Mouse (Mus musculus): ENCODE data around the gene Tlcd1. TPM values are rescaled to one million over a fixed set of nuclear protein-coding genes. Genes with fewer than 3 reads are reported as not detected.

Tlcd1 gene
- polyA plus RNA-seq, 1 experiment from 2014 or later: 23.8 TPM

DNA sequence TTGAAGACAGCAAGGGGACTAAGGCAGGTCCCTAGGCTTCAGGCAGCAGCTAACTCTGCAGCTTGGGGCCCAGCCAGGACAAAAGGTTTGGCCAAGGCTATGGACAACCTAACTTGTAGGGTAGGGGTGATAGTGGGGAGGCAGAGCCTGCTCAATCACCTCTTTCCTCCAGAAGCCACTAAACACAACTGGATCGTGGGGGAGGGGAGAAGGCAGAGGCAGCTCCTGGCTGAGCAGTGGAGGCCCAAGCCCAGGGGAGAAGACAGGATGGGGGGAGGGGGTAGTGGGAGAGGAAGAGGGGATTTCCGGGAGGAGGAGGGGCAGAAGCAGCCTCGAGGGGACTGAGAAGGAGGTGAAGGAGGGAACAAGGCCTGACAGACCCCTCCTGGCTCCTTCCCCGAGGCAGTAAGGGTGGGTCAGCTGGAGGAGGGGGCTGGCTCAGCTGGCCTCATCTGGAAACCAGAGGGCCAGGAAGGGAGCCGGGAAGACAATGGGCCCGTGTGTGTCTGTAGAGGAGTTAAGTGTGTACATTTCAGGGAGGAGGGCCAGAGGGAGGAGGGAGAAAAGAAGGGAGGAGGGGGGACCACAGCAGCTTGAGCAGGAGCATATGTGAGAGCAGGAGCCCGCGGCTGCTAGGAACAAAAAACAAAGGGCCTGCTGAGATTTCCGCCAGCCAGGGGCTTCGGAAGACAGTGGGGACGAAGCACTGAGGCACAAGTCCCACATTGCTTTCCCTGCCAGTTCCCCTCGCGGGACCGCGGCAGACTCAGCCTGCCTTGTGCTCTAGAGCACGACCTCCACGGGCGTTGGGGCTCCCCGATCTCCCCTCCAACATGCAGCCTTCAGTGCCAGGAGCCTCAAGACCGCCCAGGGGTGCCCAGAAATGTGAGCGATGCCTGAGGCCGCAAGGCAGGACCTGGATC lies 12.6 kb upstream of the Tlcd1 start:
- DNase-seq (ENCODE audit: low spot score): peak; percentile 94
- ATAC-seq (ENCODE audit: low read depth): peak; percentile 65
- Histone ChIP-seq H3K9me3 (ENCODE audit: control insufficient read depth, low read length) (no peaks in the 10 kb centered on the region), H3K4me2 (ENCODE audit: low read depth, low read length) (peak overlapping the region; percentile 77), H3K36me3 (ENCODE audit: control insufficient read depth, insufficient read depth, low read length) (peaks cover 33% of the 10 kb centered on the region), H3K4me1 (ENCODE audit: control insufficient read depth, insufficient read depth, low read length) (peaks cover 20% of the 10 kb centered on the region), H3K4me3 (ENCODE audit: low read depth, low read length) (peak overlapping the region; percentile 100), H3K9ac (ENCODE audit: low read depth, low read length) (peak overlapping the region; percentile 98), H3K27ac (replicated peaks; ENCODE audit: low read depth, low read length) (peak overlapping the region; percentile 97), H3K27me3 (replicated peaks; ENCODE audit: control insufficient read depth, insufficient read depth, low read length) (no peaks in the 10 kb centered on the region)
- WGBS: under 1% methylated on average over 17 of the region's 22 CpGs

DNA sequence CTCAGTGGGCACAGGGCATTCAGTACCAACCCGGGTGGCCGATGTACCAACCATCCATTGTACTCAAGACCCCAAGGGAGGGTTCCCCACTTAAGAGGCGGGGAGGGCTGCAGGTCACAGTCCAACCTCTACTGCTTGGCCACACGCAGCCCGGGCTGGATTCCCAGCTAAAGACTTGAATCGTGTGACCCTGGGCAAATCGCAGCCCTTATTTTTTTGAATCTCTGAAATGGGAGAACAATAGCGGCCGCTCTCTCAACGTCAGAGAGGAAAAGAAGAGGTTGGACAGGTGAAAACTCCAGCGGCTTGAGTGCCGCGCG lies 11.9 kb upstream of the Tlcd1 start:
- H3K27ac ChIP-seq (replicated peaks; ENCODE audit: low read depth, low read length): peak overlapping the region; percentile 97
- WGBS: under 1% methylated on average over 14 of the region's 14 CpGs
- H3K4me3 ChIP-seq (ENCODE audit: low read depth, low read length): peak overlapping the region; percentile 100
- H3K9me3 ChIP-seq (ENCODE audit: control insufficient read depth, low read length): no peaks in the 10 kb centered on the region
- H3K27me3 ChIP-seq (replicated peaks; ENCODE audit: control insufficient read depth, insufficient read depth, low read length): no peaks in the 10 kb centered on the region
- H3K36me3 ChIP-seq (ENCODE audit: control insufficient read depth, insufficient read depth, low read length): peaks cover 27% of the 10 kb centered on the region
- peak overlapping the region; percentile 77 for H3K4me2 ChIP-seq (ENCODE audit: low read depth, low read length)
- DNase-seq (ENCODE audit: low spot score): no peak
- peak overlapping the region; percentile 98 for H3K9ac ChIP-seq (ENCODE audit: low read depth, low read length)
- ATAC-seq (ENCODE audit: low read depth): no peak
- peaks cover 20% of the 10 kb centered on the region for H3K4me1 ChIP-seq (ENCODE audit: control insufficient read depth, insufficient read depth, low read length)

DNA sequence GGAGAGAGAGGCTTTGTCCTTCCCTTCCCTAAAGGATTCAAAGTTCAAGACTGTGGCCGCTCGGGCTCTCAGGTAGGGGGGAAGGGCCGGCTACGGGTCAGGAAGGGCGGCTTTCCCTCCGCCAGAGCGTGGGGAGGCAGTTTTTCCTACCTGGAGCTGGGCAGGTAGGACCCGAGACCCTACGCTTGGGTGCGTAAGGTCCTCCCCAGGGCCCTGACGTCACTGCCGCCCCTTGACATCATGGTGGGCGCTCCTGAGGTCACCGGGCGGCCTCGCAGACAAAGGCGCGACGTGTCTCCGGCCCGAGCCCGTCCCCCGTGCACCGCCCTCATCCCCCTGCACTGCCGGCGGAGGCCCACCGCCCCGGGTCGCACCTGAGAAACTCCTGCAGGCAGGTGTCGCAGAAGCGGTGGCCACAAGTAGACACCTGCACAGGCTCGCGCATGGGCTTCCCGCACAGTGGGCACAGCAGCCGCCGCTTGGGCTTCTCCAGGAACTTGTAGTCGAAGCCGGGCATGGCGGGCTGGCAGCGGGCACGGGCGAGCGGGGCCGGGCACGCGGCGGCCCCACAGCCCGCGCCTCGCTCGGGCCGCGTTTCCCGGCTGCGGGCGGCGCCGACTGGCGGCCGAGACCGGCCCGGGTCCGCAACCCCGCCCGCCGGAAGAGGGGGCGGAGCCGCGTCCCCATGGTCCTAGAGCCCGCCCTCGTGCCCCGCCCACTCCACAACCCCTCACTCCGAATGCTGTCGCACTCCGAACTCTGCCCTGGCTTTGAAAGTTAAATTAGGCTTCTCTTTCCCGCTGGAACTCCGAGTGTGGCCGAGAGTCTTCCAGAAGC lies 11.4 kb upstream of the Tlcd1 start, which contains the start of gene Traf4:
TSS of gene Traf4 (minus strand) at position 666 of the 837 bp plus-strand sequence.
- Histone ChIP-seq H3K4me3 (ENCODE audit: low read depth, low read length) (peak within 1 kb of the TSS; percentile 100), H3K9ac (ENCODE audit: low read depth, low read length) (peak within 1 kb of the TSS; percentile 98), H3K9me3 (ENCODE audit: control insufficient read depth, low read length) (no peaks in the 10 kb centered on the region), H3K36me3 (ENCODE audit: control insufficient read depth, insufficient read depth, low read length) (peaks cover 21% of the 10 kb centered on the region), H3K27me3 (replicated peaks; ENCODE audit: control insufficient read depth, insufficient read depth, low read length) (no peaks in the 10 kb centered on the region), H3K27ac (replicated peaks; ENCODE audit: low read depth, low read length) (peak within 1 kb of the TSS; percentile 97), H3K4me2 (ENCODE audit: low read depth, low read length) (peak within 1 kb of the TSS; percentile 77), H3K4me1 (ENCODE audit: control insufficient read depth, insufficient read depth, low read length) (peaks cover 20% of the 10 kb centered on the region)
- under 1% methylated on average over 36 of the region's 78 CpGs for WGBS
- peak; percentile 85 for ATAC-seq (ENCODE audit: low read depth)
- DNase-seq (ENCODE audit: low spot score): peak; percentile 94

DNA sequence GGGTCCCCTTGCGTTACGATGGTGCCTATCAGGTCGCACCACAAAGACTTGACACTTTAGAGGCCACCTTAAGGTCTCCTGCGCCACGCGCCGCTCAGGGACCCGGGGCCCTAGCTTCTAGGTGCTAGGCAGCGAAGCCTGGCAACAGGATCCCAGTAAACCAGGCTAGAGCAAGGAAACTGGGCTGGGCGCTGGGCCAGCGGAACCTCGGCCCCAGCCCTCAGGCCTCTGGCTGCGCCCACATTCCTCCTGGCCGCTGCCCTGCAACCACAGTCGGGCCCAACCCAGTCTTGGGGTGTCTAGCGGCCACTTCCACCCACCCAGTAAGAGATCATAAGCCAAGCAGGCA lies 10.8 kb upstream of the Tlcd1 start:
- Histone ChIP-seq H3K4me2 (ENCODE audit: low read depth, low read length) (peak overlapping the region; percentile 77), H3K9ac (ENCODE audit: low read depth, low read length) (peak overlapping the region; percentile 98), H3K4me3 (ENCODE audit: low read depth, low read length) (peak overlapping the region; percentile 100), H3K4me1 (ENCODE audit: control insufficient read depth, insufficient read depth, low read length) (peaks cover 20% of the 10 kb centered on the region), H3K9me3 (ENCODE audit: control insufficient read depth, low read length) (no peaks in the 10 kb centered on the region), H3K36me3 (ENCODE audit: control insufficient read depth, insufficient read depth, low read length) (peaks cover 15% of the 10 kb centered on the region), H3K27ac (replicated peaks; ENCODE audit: low read depth, low read length) (peak overlapping the region; percentile 97), H3K27me3 (replicated peaks; ENCODE audit: control insufficient read depth, insufficient read depth, low read length) (no peaks in the 10 kb centered on the region)
- WGBS: 1% methylated on average over 7 of the region's 16 CpGs
- peak; percentile 73 for DNase-seq (ENCODE audit: low spot score)
- ATAC-seq (ENCODE audit: low read depth): peak; percentile 24

DNA sequence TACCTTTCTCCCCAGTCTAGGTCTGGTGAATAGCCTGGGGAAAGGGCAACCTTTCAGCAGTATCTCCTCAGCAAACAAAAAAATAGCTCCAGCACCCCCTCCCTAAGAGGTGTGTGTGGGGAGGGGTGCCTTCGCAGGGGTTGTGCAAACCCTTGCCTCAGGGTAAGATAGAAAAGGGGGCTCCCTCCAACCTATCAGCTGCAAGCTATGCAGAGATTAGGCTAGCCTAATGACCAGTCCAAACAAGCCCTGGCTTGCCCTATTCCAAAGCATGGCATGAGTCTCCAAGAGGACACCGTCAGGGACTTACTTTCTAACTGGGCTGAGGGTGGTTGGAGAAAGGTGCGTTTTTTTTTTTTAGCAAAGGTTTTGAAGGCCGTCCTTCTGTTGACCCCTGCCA lies 10.3 kb upstream of the Tlcd1 start:
- no peak overlapping the region; the same call in 1 of the 2 replicates for H3K9ac ChIP-seq (ENCODE audit: low read depth, low read length)
- H3K4me1 ChIP-seq (ENCODE audit: control insufficient read depth, insufficient read depth, low read length): peaks cover 20% of the 10 kb centered on the region
- peak overlapping the region; percentile 100 for H3K4me3 ChIP-seq (ENCODE audit: low read depth, low read length)
- no peaks in the 10 kb centered on the region for H3K9me3 ChIP-seq (ENCODE audit: control insufficient read depth, low read length)
- WGBS: 36% methylated on average over 4 of the region's 4 CpGs
- peak overlapping the region; percentile 97 for H3K27ac ChIP-seq (replicated peaks; ENCODE audit: low read depth, low read length)
- H3K36me3 ChIP-seq (ENCODE audit: control insufficient read depth, insufficient read depth, low read length): peaks cover 11% of the 10 kb centered on the region
- H3K27me3 ChIP-seq (replicated peaks; ENCODE audit: control insufficient read depth, insufficient read depth, low read length): no peaks in the 10 kb centered on the region
- no peak for ATAC-seq (ENCODE audit: low read depth)
- peak overlapping the region; percentile 77 for H3K4me2 ChIP-seq (ENCODE audit: low read depth, low read length)
- no peak for DNase-seq (ENCODE audit: low spot score)

DNA sequence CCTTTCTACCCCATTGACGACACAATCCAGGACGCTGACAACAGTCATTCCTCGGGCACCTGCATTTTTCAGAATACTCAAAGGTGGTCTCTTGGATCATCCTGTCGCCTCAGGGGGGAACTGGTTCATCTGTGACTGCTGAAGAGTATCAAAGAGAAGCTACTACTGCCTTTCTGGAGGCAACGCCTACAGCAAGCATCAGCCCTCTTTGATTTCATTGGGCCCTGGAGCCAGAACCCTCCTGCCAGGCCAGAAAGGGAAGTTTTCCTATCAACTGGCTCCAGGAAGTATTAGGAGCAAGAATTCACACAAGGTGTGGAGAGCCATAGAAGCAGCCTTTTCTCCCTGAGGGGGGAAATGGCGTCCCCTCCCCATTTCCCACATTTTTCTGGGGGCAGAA lies 9.9 kb upstream of the Tlcd1 start:
- Histone ChIP-seq H3K36me3 (ENCODE audit: control insufficient read depth, insufficient read depth, low read length) (peaks cover 8% of the 10 kb centered on the region; the same call in 1 of the 2 replicates), H3K27ac (replicated peaks; ENCODE audit: low read depth, low read length) (no peak overlapping the region)

DNA sequence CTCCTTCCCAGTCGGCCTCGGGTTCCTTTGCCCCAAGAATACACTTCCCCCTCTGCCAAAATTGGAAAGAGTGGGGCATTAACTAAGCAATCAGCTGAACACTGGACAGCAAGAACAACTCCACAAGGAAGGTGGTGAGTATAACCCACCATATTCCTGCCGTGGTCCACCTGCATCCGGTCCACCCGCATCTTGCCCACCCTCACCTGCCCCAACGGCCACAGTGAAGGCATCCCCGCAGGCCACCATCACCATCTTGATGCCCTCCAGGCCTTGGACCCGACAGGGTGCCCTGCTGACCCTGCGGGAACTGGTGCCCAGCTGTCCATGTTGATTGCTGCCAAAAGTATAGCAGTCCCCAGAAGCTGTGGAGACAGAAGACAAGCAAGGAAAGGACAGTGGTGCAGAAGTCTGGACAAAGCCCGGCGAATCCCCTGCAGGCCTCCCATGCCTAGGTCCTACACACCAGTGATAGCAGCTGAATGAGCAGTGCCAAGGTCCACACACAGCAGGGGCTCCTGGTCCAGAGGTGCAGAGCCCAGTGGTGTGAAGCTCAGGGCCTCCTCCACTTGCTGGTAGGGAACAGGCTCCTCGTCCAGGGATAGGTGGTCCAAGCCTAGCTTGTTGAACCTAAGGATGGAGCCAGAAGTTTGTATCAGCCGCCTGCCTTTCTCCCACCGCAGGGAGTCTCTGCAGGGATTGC lies 9.1 kb upstream of the Tlcd1 start:
- Histone ChIP-seq H3K4me2 (ENCODE audit: low read depth, low read length) (no peak overlapping the region), H3K27me3 (replicated peaks; ENCODE audit: control insufficient read depth, insufficient read depth, low read length) (no peaks in the 10 kb centered on the region), H3K36me3 (ENCODE audit: control insufficient read depth, insufficient read depth, low read length) (peaks cover under 1% of the 10 kb centered on the region; the same call in 1 of the 2 replicates), H3K4me3 (ENCODE audit: low read depth, low read length) (no peak overlapping the region), H3K9ac (ENCODE audit: low read depth, low read length) (no peak overlapping the region), H3K9me3 (ENCODE audit: control insufficient read depth, low read length) (no peaks in the 10 kb centered on the region), H3K4me1 (ENCODE audit: control insufficient read depth, insufficient read depth, low read length) (peaks cover 15% of the 10 kb centered on the region), H3K27ac (replicated peaks; ENCODE audit: low read depth, low read length) (no peak overlapping the region)
- DNase-seq (ENCODE audit: low spot score): no peak
- ATAC-seq (ENCODE audit: low read depth): no peak
- WGBS: 86% methylated on average over 13 of the region's 14 CpGs

More for the DNA sequence above, 9.9 kb upstream of the Tlcd1 start:
- H3K4me1 ChIP-seq (ENCODE audit: control insufficient read depth, insufficient read depth, low read length): peaks cover 20% of the 10 kb centered on the region
- DNase-seq (ENCODE audit: low spot score) (no peak), ATAC-seq (ENCODE audit: low read depth) (no peak)
- no peak overlapping the region for H3K4me3 ChIP-seq (ENCODE audit: low read depth, low read length)
- H3K27me3 ChIP-seq (replicated peaks; ENCODE audit: control insufficient read depth, insufficient read depth, low read length): no peaks in the 10 kb centered on the region
- no peak overlapping the region for H3K9ac ChIP-seq (ENCODE audit: low read depth, low read length)
- no peaks in the 10 kb centered on the region for H3K9me3 ChIP-seq (ENCODE audit: control insufficient read depth, low read length)
- H3K4me2 ChIP-seq (ENCODE audit: low read depth, low read length): no peak overlapping the region
- WGBS: 61% methylated on average over 6 of the region's 6 CpGs

Data from embryonic facial prominence, embryonic 14.5 days (tissue).